Mouse (Mus musculus): Measurements from ENCODE around the gene B4gat1. TPM values are rescaled to one million over a fixed set of nuclear protein-coding genes. Genes with fewer than 3 reads are reported as not detected.
"Not testable (repeated sequence)": the region's sequence is repeated elsewhere in the genome, so short reads cannot be mapped to it uniquely, and the experiment has no call there.

B4gat1 gene
- polyA plus RNA-seq, 1 experiment from 2014 or later = 41.8 TPM

- H3K27me3 ChIP-seq (ENCODE audit: control insufficient read depth, insufficient read depth, low read length) = peaks cover 55% of the 10 kb centered on the region
- H3K9ac ChIP-seq (ENCODE audit: low read length) = peak within 1 kb of the TSS; percentile 67
- H3K4me3 ChIP-seq (replicated peaks; ENCODE audit: low read length) = peak within 1 kb of the TSS; percentile 53
- ATAC-seq (ENCODE audit: insufficient read depth, low FRiP score) = no peak
- H3K4me1 ChIP-seq (ENCODE audit: control insufficient read depth, insufficient read depth, low read length) = peaks cover 20% of the 10 kb centered on the region
- H3K27ac ChIP-seq (ENCODE audit: low read length) = no peak within 1 kb of the TSS
- WGBS = under 1% methylated on average over 68 of the region's 69 CpGs
- H3K36me3 ChIP-seq (ENCODE audit: control insufficient read depth, insufficient read depth, low read length) = no peaks in the 10 kb centered on the region
- H3K9me3 ChIP-seq (replicated peaks; ENCODE audit: control insufficient read depth, low read length) = no peaks in the 10 kb centered on the region
- H3K4me2 ChIP-seq (ENCODE audit: low read depth, low read length) = peak within 1 kb of the TSS; percentile 83
Measured at GRCm38 (mm10) chr19:5085145-5085863, 46.7 kb downstream of the B4gat1 start, which contains the start of gene Tmem151a. Gene Tmem151a (minus strand): TSS chr19:5085531.

DNA sequence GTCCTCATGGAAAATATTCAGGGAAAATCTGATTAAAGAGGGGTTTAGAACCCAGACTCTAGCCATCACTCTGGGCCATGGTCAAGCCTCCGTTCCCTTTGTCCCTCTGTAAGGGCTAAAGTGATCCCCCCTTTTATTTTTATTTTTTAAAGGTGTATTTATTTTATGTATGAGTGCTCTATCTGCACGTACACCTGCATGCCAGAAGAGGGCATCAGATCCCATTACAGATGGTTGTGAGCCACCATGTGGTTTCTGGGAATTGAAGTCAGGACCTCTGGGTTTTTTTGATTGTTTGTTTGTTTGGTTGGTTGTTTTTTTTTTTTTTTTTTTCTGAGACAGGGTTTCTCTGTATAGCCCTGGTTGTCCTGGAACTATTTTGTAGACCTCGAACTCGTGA, 47.9 kb downstream of the B4gat1 start:
- H3K9ac ChIP-seq (ENCODE audit: low read length); H3K9me3 ChIP-seq (replicated peaks; ENCODE audit: control insufficient read depth, low read length); H3K27ac ChIP-seq (ENCODE audit: low read length); H3K36me3 ChIP-seq (ENCODE audit: control insufficient read depth, insufficient read depth, low read length); H3K4me2 ChIP-seq (ENCODE audit: low read depth, low read length); H3K4me3 ChIP-seq (replicated peaks; ENCODE audit: low read length); ATAC-seq (ENCODE audit: insufficient read depth, low FRiP score): not testable (repeated sequence)
- WGBS = 56% methylated on average over 4 of the region's 4 CpGs
- Histone ChIP-seq H3K27me3 (ENCODE audit: control insufficient read depth, insufficient read depth, low read length) (peaks cover 47% of the 10 kb centered on the region), H3K4me1 (ENCODE audit: control insufficient read depth, insufficient read depth, low read length) (peaks cover 20% of the 10 kb centered on the region)

- H3K4me3 ChIP-seq (replicated peaks; ENCODE audit: low read length) = peak within 1 kb of the TSS; percentile 90
- H3K9ac ChIP-seq (ENCODE audit: low read length) = peak within 1 kb of the TSS; percentile 88
- peaks cover 20% of the 10 kb centered on the region for H3K4me1 ChIP-seq (ENCODE audit: control insufficient read depth, insufficient read depth, low read length)
- H3K27me3 ChIP-seq (ENCODE audit: control insufficient read depth, insufficient read depth, low read length) = peaks cover 31% of the 10 kb centered on the region
- no peaks in the 10 kb centered on the region for H3K36me3 ChIP-seq (ENCODE audit: control insufficient read depth, insufficient read depth, low read length)
- H3K9me3 ChIP-seq (replicated peaks; ENCODE audit: control insufficient read depth, low read length) = no peaks in the 10 kb centered on the region
- under 1% methylated on average over 58 of the region's 58 CpGs for WGBS
- H3K27ac ChIP-seq (ENCODE audit: low read length) = peak within 1 kb of the TSS; percentile 87
- ATAC-seq (ENCODE audit: insufficient read depth, low FRiP score) = peak; percentile 92
- peak within 1 kb of the TSS; percentile 91 for H3K4me2 ChIP-seq (ENCODE audit: low read depth, low read length)
Measured at GRCm38 (mm10) chr19:5087884-5088728, 49.5 kb downstream of the B4gat1 start, which contains the start of gene Yif1a. Gene Yif1a (plus strand): TSS chr19:5088538.

- no peak for ATAC-seq (ENCODE audit: insufficient read depth, low FRiP score)
Measured at GRCm38 (mm10) chr19:5089324-5089723, 50.7 kb downstream of the B4gat1 start.

More at GRCm38 (mm10) chr19:5089324-5089723, 50.7 kb downstream of the B4gat1 start:
- Histone ChIP-seq H3K4me1 (ENCODE audit: control insufficient read depth, insufficient read depth, low read length) (peaks cover 22% of the 10 kb centered on the region), H3K9ac (ENCODE audit: low read length) (peak overlapping the region; percentile 88), H3K27ac (ENCODE audit: low read length) (no peak overlapping the region), H3K4me3 (replicated peaks; ENCODE audit: low read length) (peak overlapping the region; percentile 90), H3K36me3 (ENCODE audit: control insufficient read depth, insufficient read depth, low read length) (no peaks in the 10 kb centered on the region), H3K9me3 (replicated peaks; ENCODE audit: control insufficient read depth, low read length) (no peaks in the 10 kb centered on the region), H3K4me2 (ENCODE audit: low read depth, low read length) (peak overlapping the region; percentile 91), H3K27me3 (ENCODE audit: control insufficient read depth, insufficient read depth, low read length) (peaks cover 21% of the 10 kb centered on the region)
- 91% methylated on average over 4 of the region's 4 CpGs for WGBS

Other genes starting within 250 kb of the B4gat1 start
- gene Rbm4, start 244.9 kb upstream of the B4gat1 start, polyA plus RNA-seq (2015; fragmentation: Nextera tagmentation; extraction: Ambion mirVana) = 47.4 and 47.5 TPM in 2 replicates
- 32.1 TPM in 2 replicates for gene Gm21992, start 227.2 kb upstream of the B4gat1 start, polyA plus RNA-seq (2015; fragmentation: Nextera tagmentation; extraction: Ambion mirVana)
- gene Rbm14, start 227.2 kb upstream of the B4gat1 start, polyA plus RNA-seq (2015; fragmentation: Nextera tagmentation; extraction: Ambion mirVana) = 74.2 and 75.0 TPM in 2 replicates
- 56.6 and 60.3 TPM in 2 replicates for gene Ccs, start 199.5 kb upstream of the B4gat1 start, polyA plus RNA-seq (2015; fragmentation: Nextera tagmentation; extraction: Ambion mirVana)
- 0.09 TPM in 1 of 2 replicates, not detected in the other for gene Ccdc87, start 199.5 kb upstream of the B4gat1 start, polyA plus RNA-seq (2015; fragmentation: Nextera tagmentation; extraction: Ambion mirVana)
- 28.4 and 34.1 TPM in 2 replicates for gene Ctsf, start 183.7 kb upstream of the B4gat1 start, polyA plus RNA-seq (2015; fragmentation: Nextera tagmentation; extraction: Ambion mirVana)
- 5.3 and 8.9 TPM in 2 replicates for gene Actn3, start 160.9 kb upstream of the B4gat1 start, polyA plus RNA-seq (2015; fragmentation: Nextera tagmentation; extraction: Ambion mirVana)
- 11.6 and 12.5 TPM in 2 replicates for gene Zdhhc24, start 160.2 kb upstream of the B4gat1 start, polyA plus RNA-seq (2015; fragmentation: Nextera tagmentation; extraction: Ambion mirVana)
- 2.8 and 3.6 TPM in 2 replicates for gene Bbs1, start 132.2 kb upstream of the B4gat1 start, polyA plus RNA-seq (2015; fragmentation: Nextera tagmentation; extraction: Ambion mirVana)
- gene Dpp3, start 110.5 kb upstream of the B4gat1 start, polyA plus RNA-seq (2015; fragmentation: Nextera tagmentation; extraction: Ambion mirVana) = 119 and 134 TPM in 2 replicates
- gene Peli3, start 95.7 kb upstream of the B4gat1 start, polyA plus RNA-seq (2015; fragmentation: Nextera tagmentation; extraction: Ambion mirVana) = 1.8 and 1.9 TPM in 2 replicates
- gene Mrpl11, start 76.7 kb upstream of the B4gat1 start, polyA plus RNA-seq (2015; fragmentation: Nextera tagmentation; extraction: Ambion mirVana) = 79.6 and 80.5 TPM in 2 replicates
- 0.23 and 0.34 TPM in 2 replicates for gene Npas4, start 48.5 kb upstream of the B4gat1 start, polyA plus RNA-seq (2015; fragmentation: Nextera tagmentation; extraction: Ambion mirVana)
- gene Slc29a2, start 15.0 kb upstream of the B4gat1 start, polyA plus RNA-seq (2015; fragmentation: Nextera tagmentation; extraction: Ambion mirVana) = 3.1 and 3.3 TPM in 2 replicates
- gene AC124502.3, start 65 bp downstream of the B4gat1 start, polyA plus RNA-seq (2015; fragmentation: Nextera tagmentation; extraction: Ambion mirVana) = 0.99 and 1.3 TPM in 2 replicates
- gene Brms1, start 2.5 kb downstream of the B4gat1 start, polyA plus RNA-seq (2015; fragmentation: Nextera tagmentation; extraction: Ambion mirVana) = 39.8 and 43.9 TPM in 2 replicates
- 4.5 and 4.9 TPM in 2 replicates for gene Rin1, start 11.7 kb downstream of the B4gat1 start, polyA plus RNA-seq (2015; fragmentation: Nextera tagmentation; extraction: Ambion mirVana)
- 69.8 and 76.9 TPM in 2 replicates for gene Cd248, start 29.3 kb downstream of the B4gat1 start, polyA plus RNA-seq (2015; fragmentation: Nextera tagmentation; extraction: Ambion mirVana)
- gene Tmem151a, start 46.7 kb downstream of the B4gat1 start, polyA plus RNA-seq (2015; fragmentation: Nextera tagmentation; extraction: Ambion mirVana) = 4.9 and 6.8 TPM in 2 replicates
- 110 and 123 TPM in 2 replicates for gene Yif1a, start 49.7 kb downstream of the B4gat1 start, polyA plus RNA-seq (2015; fragmentation: Nextera tagmentation; extraction: Ambion mirVana)
- 5.8 and 7.4 TPM in 2 replicates for gene Cnih2, start 59.7 kb downstream of the B4gat1 start, polyA plus RNA-seq (2015; fragmentation: Nextera tagmentation; extraction: Ambion mirVana)
- gene Rab1b, start 68.2 kb downstream of the B4gat1 start, polyA plus RNA-seq (2015; fragmentation: Nextera tagmentation; extraction: Ambion mirVana) = 240 and 242 TPM in 2 replicates
- gene Klc2, start 79.7 kb downstream of the B4gat1 start, polyA plus RNA-seq (2015; fragmentation: Nextera tagmentation; extraction: Ambion mirVana) = 13.6 TPM in 2 replicates
- gene Pacs1, start 234.3 kb downstream of the B4gat1 start, polyA plus RNA-seq (2015; fragmentation: Nextera tagmentation; extraction: Ambion mirVana) = 13.0 and 13.5 TPM in 2 replicates